Mouse (Mus musculus) MEL (cell line): Measurements from ENCODE around the gene Gm20696. TPM values are rescaled to one million over a fixed set of nuclear protein-coding genes. Genes with fewer than 3 reads are reported as not detected.

Source experiments
- DNase-seq: peaks from one replicate; pipeline ENCODE4 v3.0.0; 2011; ENCODE audit warnings: low read depth, low spot score
- H3K27ac ChIP-seq: 2 replicates; pipeline ENCODE4 v1.5.1; 2012; ENCODE audit warnings: low read depth, mild to moderate bottlenecking, control low read depth, low read length, moderate library complexity; ENCODE audit not compliant: control insufficient read depth
- H3K27me3 ChIP-seq, 2 experiments: fragments of 150-350 bp in 1 of 2; sonication (generic) in 1 of 2; 2 replicates each; pipeline ENCODE4 v1.6.1; 2012; ENCODE audit warnings: low read length in 2 of 2, mild to moderate bottlenecking in 2 of 2, improper control_type of control experiment in 1 of 2, moderate library complexity in 1 of 2; ENCODE audit not compliant: insufficient read depth in 2 of 2, control insufficient read depth in 1 of 2
- H3K36me3 ChIP-seq, 2 experiments: 2 replicates each; pipeline ENCODE4 v1.6.1; 2012 to 2014; ENCODE audit warnings: low read length in 2 of 2, improper control_type of control experiment in 1 of 2, inconsistent platforms in 1 of 2, mild to moderate bottlenecking in 1 of 2; ENCODE audit not compliant: insufficient read depth in 2 of 2, control insufficient read depth in 1 of 2
- H3K4me1 ChIP-seq, 2 experiments: fragments of 150-350 bp in 1 of 2; sonication (generic) in 1 of 2; 2 replicates each; pipeline ENCODE4 v1.6.1; 2012; ENCODE audit warnings: low read length in 2 of 2, improper control_type of control experiment in 1 of 2, mild to moderate bottlenecking in 1 of 2; ENCODE audit not compliant: insufficient read depth in 2 of 2, control insufficient read depth in 1 of 2
- H3K4me3 ChIP-seq, 2 experiments: fragments of 150-350 bp in 1 of 2; sonication (generic) in 1 of 2; 2 replicates each; pipeline ENCODE4 v1.5.1; 2012; ENCODE audit warnings: low read depth in 2 of 2, low read length in 2 of 2, mild to moderate bottlenecking in 2 of 2, moderate library complexity in 2 of 2, control low read depth in 1 of 2, improper control_type of control experiment in 1 of 2; ENCODE audit not compliant: control insufficient read depth in 1 of 2, insufficient read depth in 1 of 2
- H3K79me2 ChIP-seq: 2 replicates; pipeline ENCODE4 v1.6.1; 2012; ENCODE audit warnings: mild to moderate bottlenecking, low read length, moderate library complexity; ENCODE audit not compliant: control insufficient read depth, poor library complexity, insufficient read depth
- H3K9ac ChIP-seq: 2 replicates; pipeline ENCODE4 v1.6.1; 2012; ENCODE audit warnings: low read depth, mild to moderate bottlenecking, control low read depth, low read length, moderate library complexity; ENCODE audit not compliant: control insufficient read depth, poor library complexity, severe bottlenecking
- H3K9me3 ChIP-seq: fragments of 150-350 bp; sonication (generic); replicated peaks from 2 replicates; pipeline ENCODE4 v1.6.1; 2012; ENCODE audit warnings: mild to moderate bottlenecking, low read length, improper control_type of control experiment, moderate library complexity; ENCODE audit not compliant: insufficient read depth
- CHD1 ChIP-seq: IDR thresholded peaks from 2 replicates; pipeline ENCODE4 v1.6.1; 2012; ENCODE audit warnings: low read depth, mild to moderate bottlenecking, inconsistent platforms, low read length, improper control_type of control experiment
- CHD2 ChIP-seq: IDR thresholded peaks from 2 replicates; pipeline ENCODE4 v1.6.1; 2011; ENCODE audit warnings: low read length, improper control_type of control experiment
- CTCF ChIP-seq, 3 experiments: IDR thresholded peaks in 2 of 3; conservative IDR thresholded peaks in 1 of 3; 2 replicates each; pipeline ENCODE4 v1.5.1; 2011 to 2012; ENCODE audit warnings: low read length in 3 of 3, low read depth in 2 of 3, mild to moderate bottlenecking in 2 of 3, improper control_type of control experiment in 1 of 3, inconsistent platforms in 1 of 3, mixed read lengths in 1 of 3, moderate library complexity in 1 of 3; ENCODE audit not compliant: control insufficient read depth in 1 of 3, insufficient read depth in 1 of 3, poor library complexity in 1 of 3, severe bottlenecking in 1 of 3
- E2F4 ChIP-seq: IDR thresholded peaks from 2 replicates; pipeline ENCODE4 v1.6.1; 2011; ENCODE audit warnings: low read depth, low read length, improper control_type of control experiment, borderline replicate concordance
- ETS1 ChIP-seq: IDR thresholded peaks from 2 replicates; pipeline ENCODE4 v1.6.1; 2012; ENCODE audit warnings: low read depth, mild to moderate bottlenecking, inconsistent platforms, low read length, improper control_type of control experiment, moderate library complexity
- GABPA ChIP-seq: IDR thresholded peaks from 2 replicates; pipeline ENCODE4 v1.6.1; 2012; ENCODE audit warnings: low read depth, mild to moderate bottlenecking, inconsistent platforms, low read length, improper control_type of control experiment, moderate library complexity
- JUND ChIP-seq: IDR thresholded peaks from 2 replicates; pipeline ENCODE4 v1.6.1; 2011; ENCODE audit warnings: low read depth, mild to moderate bottlenecking, improper control_type of control experiment, low read length
- KAT2A ChIP-seq: conservative IDR thresholded peaks from 2 replicates; pipeline ENCODE4 v1.6.1; 2012; ENCODE audit warnings: low read depth, low read length, improper control_type of control experiment, inconsistent platforms
- MAFK ChIP-seq: IDR thresholded peaks from 2 replicates; pipeline ENCODE4 v1.6.1; 2011; ENCODE audit warnings: low read depth, mild to moderate bottlenecking, low read length, improper control_type of control experiment, borderline replicate concordance
- MAX ChIP-seq: IDR thresholded peaks from 2 replicates; pipeline ENCODE4 v1.6.1; 2011; ENCODE audit warnings: low read length, improper control_type of control experiment
- MAZ ChIP-seq: IDR thresholded peaks from 2 replicates; pipeline ENCODE4 v1.6.1; 2012; ENCODE audit warnings: low read depth, mild to moderate bottlenecking, inconsistent platforms, low read length, improper control_type of control experiment
- MEF2A ChIP-seq: IDR thresholded peaks from 2 replicates; pipeline ENCODE4 v1.6.1; 2014; ENCODE audit warnings: low read depth, mild to moderate bottlenecking, inconsistent platforms, low read length, improper control_type of control experiment; ENCODE audit not compliant: poor library complexity, insufficient replicate concordance, severe bottlenecking; ENCODE audit errors: extremely low read depth
- MXI1 ChIP-seq: IDR thresholded peaks from 2 replicates; pipeline ENCODE4 v1.6.1; 2011; ENCODE audit warnings: mild to moderate bottlenecking, low read depth, low read length, improper control_type of control experiment
- MYC ChIP-seq: IDR thresholded peaks from 2 replicates; pipeline ENCODE4 v1.6.1; 2011; ENCODE audit warnings: low read depth, mild to moderate bottlenecking, low read length, improper control_type of control experiment, moderate library complexity
- NRF1 ChIP-seq: IDR thresholded peaks from 2 replicates; pipeline ENCODE4 v1.6.1; 2014; ENCODE audit warnings: low read depth, mild to moderate bottlenecking, inconsistent platforms, low read length, improper control_type of control experiment, moderate library complexity; ENCODE audit not compliant: poor library complexity, insufficient read depth, severe bottlenecking
- POLR2AphosphoS2 ChIP-seq: IDR thresholded peaks from 2 replicates; pipeline ENCODE4 v1.6.1; 2011; ENCODE audit warnings: low read length, improper control_type of control experiment
- POLR2AphosphoS5 ChIP-seq: IDR thresholded peaks from 2 replicates; pipeline ENCODE4 v1.6.1; 2012; ENCODE audit warnings: low read depth, borderline replicate concordance, mild to moderate bottlenecking, inconsistent platforms, low read length, moderate library complexity, mixed read lengths
- RCOR1 ChIP-seq: IDR thresholded peaks from 2 replicates; pipeline ENCODE4 v1.6.1; 2012; ENCODE audit warnings: low read depth, mild to moderate bottlenecking, inconsistent platforms, low read length, improper control_type of control experiment
- TCF12 ChIP-seq: IDR thresholded peaks from 2 replicates; pipeline ENCODE4 v1.6.1; 2014; ENCODE audit warnings: low read depth, mild to moderate bottlenecking, inconsistent platforms, low read length, improper control_type of control experiment, moderate library complexity
- UBTF ChIP-seq: IDR thresholded peaks from 2 replicates; pipeline ENCODE4 v1.6.1; 2012; ENCODE audit warnings: low read depth, mild to moderate bottlenecking, inconsistent platforms, low read length, improper control_type of control experiment, moderate library complexity, borderline replicate concordance; ENCODE audit not compliant: insufficient read depth
- USF1 ChIP-seq: IDR thresholded peaks from 2 replicates; pipeline ENCODE4 v1.6.1; 2014; ENCODE audit warnings: low read depth, mild to moderate bottlenecking, inconsistent platforms, low read length, improper control_type of control experiment, moderate library complexity
- USF2 ChIP-seq, 2 experiments: IDR thresholded peaks; 2 replicates each; pipeline ENCODE4 v1.6.1; 2011 to 2012; ENCODE audit warnings: improper control_type of control experiment in 2 of 2, low read length in 2 of 2, borderline replicate concordance in 1 of 2, inconsistent platforms in 1 of 2, low read depth in 1 of 2, mild to moderate bottlenecking in 1 of 2; ENCODE audit not compliant: insufficient read depth in 1 of 2
- ZC3H11A ChIP-seq: IDR thresholded peaks from 2 replicates; pipeline ENCODE4 v1.6.1; 2012; ENCODE audit warnings: low read depth, mild to moderate bottlenecking, inconsistent platforms, low read length, improper control_type of control experiment
- ZKSCAN1 ChIP-seq: IDR thresholded peaks from 2 replicates; pipeline ENCODE4 v1.6.1; 2012; ENCODE audit warnings: low read depth, mild to moderate bottlenecking, inconsistent platforms, low read length, improper control_type of control experiment, moderate library complexity
- ZMIZ1 ChIP-seq: IDR thresholded peaks from 2 replicates; pipeline ENCODE4 v1.6.1; 2012; ENCODE audit warnings: low read depth, mild to moderate bottlenecking, inconsistent platforms, low read length, improper control_type of control experiment, moderate library complexity
- polyA plus RNA-seq, 2 experiments: library from polyadenylated mRNA; stranded (reverse) in 1 of 2; unstranded in 1 of 2; fragments of >175 nt in 1 of 2; fragments of >200 nt in 1 of 2; gene quantifications; 2 replicates each; pipeline versions ENCODE4 v1.2.1 to v1.2.4; 2012; ENCODE audit warnings: low replicate concordance in 2 of 2, low read depth in 1 of 2; ENCODE audit not compliant: insufficient read length in 2 of 2, insufficient read depth in 1 of 2, missing spikeins in 1 of 2
- total RNA-seq: library from RNA; depleted of rRNA; stranded (reverse); fragments of 300-350 nt; gene quantifications from 2 replicates; pipeline ENCODE4 v1.2.3, GENCODE M21; 2012

The Gm20696 gene
- total and polyA plus RNA-seq, 3 experiments, result 0.07 to 0.39 TPM; not detected in 1

DNA sequence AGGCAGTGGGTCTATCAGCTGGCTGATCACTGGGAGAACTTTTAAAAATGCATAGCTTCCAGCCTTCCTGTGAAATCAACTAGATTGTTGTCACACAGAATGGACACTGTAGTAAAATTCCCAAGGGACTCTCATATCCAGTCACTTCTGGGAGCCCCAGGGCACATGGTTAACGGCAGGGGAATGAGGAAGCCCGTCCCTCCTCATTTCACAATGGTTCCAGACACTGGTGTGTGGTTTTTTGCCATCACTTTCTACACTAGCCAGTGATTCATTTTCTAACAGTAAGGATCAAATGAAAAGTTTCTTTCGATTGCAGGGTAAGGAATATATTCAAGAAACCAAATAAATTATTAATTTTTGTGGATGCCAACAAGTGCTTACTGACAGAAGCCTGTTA is 198.8 kb downstream of the Gm20696 start:
- no peak for DNase-seq
- no peak overlapping the region for H3K9ac ChIP-seq
- H3K27ac ChIP-seq, result no peak overlapping the region
- no peak for TF ChIP-seq KAT2A
- no peak for TF ChIP-seq ETS1
- TF ChIP-seq CHD1, result no peak
- TF ChIP-seq UBTF, result no peak
- TF ChIP-seq USF1, result no peak
- TF ChIP-seq E2F4, result no peak
- TF ChIP-seq ZC3H11A, result no peak
- no peak for TF ChIP-seq USF2 (IDR thresholded peaks at IDR 0.05; ENCODE audit: borderline replicate concordance in 1 of 2, insufficient read depth in 1 of 2, low read depth in 1 of 2, low read length in 2 of 2)
- no peak for TF ChIP-seq NRF1
- TF ChIP-seq MAX, result no peak
- no peak for TF ChIP-seq MYC
- TF ChIP-seq MXI1, result no peak
- TF ChIP-seq JUND, result no peak
- no peak for TF ChIP-seq POLR2AphosphoS2
- TF ChIP-seq GABPA, result no peak
- TF ChIP-seq TCF12, result no peak
- TF ChIP-seq MAFK, result no peak
- TF ChIP-seq MAZ, result no peak
- H3K9me3 ChIP-seq, result no peaks in the 10 kb centered on the region
- no peaks in the 10 kb centered on the region for H3K4me1 ChIP-seq
- no peaks in the 10 kb centered on the region for H3K36me3 ChIP-seq
- H3K27me3 ChIP-seq, result no peaks in the 10 kb centered on the region
- no peaks in the 10 kb centered on the region for H3K79me2 ChIP-seq
- H3K4me3 ChIP-seq, result no peak overlapping the region

DNA sequence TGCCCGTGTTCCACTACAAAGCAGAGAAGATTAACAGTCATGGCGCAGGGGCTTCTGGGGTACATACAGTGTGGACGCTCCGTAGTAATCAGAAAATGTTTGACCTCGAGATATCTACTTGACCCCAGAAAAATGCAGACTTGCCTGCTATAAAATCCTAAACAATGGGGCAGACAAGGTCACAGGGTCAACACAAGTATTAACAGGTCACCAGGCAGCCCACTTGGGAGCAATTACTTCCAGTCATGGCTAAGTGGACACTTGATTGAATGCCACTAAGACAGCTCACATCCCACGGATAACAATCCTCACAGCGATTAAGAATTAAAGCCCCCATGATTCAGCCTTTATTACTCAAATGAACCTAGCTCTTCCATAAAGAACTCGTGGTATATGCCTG is 199.5 kb downstream of the Gm20696 start:
- no peak for DNase-seq
- Histone ChIP-seq H3K4me1 (no peaks in the 10 kb centered on the region), H3K79me2 (no peaks in the 10 kb centered on the region), H3K36me3 (no peaks in the 10 kb centered on the region), H3K9ac (no peak overlapping the region), H3K4me3 (no peak overlapping the region), H3K27ac (no peak overlapping the region), H3K9me3 (no peaks in the 10 kb centered on the region), H3K27me3 (no peaks in the 10 kb centered on the region)
- TF ChIP-seq ZKSCAN1 (no peak), CTCF (IDR thresholded peaks at IDR 0.05 in 2 of 3, conservative IDR thresholded peaks at IDR 0.05 in 1 of 3; ENCODE audit: control insufficient read depth in 1 of 3, insufficient read depth in 1 of 3, low read depth in 2 of 3, low read length in 3 of 3, poor library complexity in 1 of 3, severe bottlenecking in 1 of 3) (no peak), MAX (no peak), JUND (no peak), KAT2A (no peak), TCF12 (no peak), POLR2AphosphoS5 (no peak), RCOR1 (no peak), MYC (no peak), MAZ (no peak), CHD2 (no peak), ZMIZ1 (no peak), MEF2A (no peak)
